Mouse (Mus musculus): ENCODE measurements around the gene Msh4. TPM values are rescaled to one million over a fixed set of nuclear protein-coding genes. Genes with fewer than 3 reads are reported as not detected.

Msh4 gene
- total and polyA plus RNA-seq, 3 experiments: 0.15 to 0.50 TPM; not detected in 1

GRCm38 (mm10) chr3:153867149-153868136 is 38.5 kb downstream of the Msh4 start:
- no peak overlapping the region for H3K9ac ChIP-seq (ENCODE audit: control insufficient read depth, low read depth, low read length, poor library complexity, severe bottlenecking)
- DNase-seq (ENCODE audit: low read depth, low spot score): peak; percentile 34
- no peak overlapping the region for H3K27ac ChIP-seq (ENCODE audit: control insufficient read depth, low read depth, low read length)
- H3K9me3 ChIP-seq (replicated peaks; ENCODE audit: insufficient read depth, low read length): no peaks in the 10 kb centered on the region
- no peaks in the 10 kb centered on the region for H3K79me2 ChIP-seq (ENCODE audit: control insufficient read depth, insufficient read depth, low read length, poor library complexity)
- no peaks in the 10 kb centered on the region; a peak in 1 of 4 replicates for H3K36me3 ChIP-seq (ENCODE audit: control insufficient read depth in 1 of 2, insufficient read depth in 2 of 2, low read length in 2 of 2)
- no peaks in the 10 kb centered on the region for H3K27me3 ChIP-seq (ENCODE audit: control insufficient read depth in 1 of 2, insufficient read depth in 2 of 2, low read length in 2 of 2)
- TF ChIP-seq POLR2AphosphoS5 (IDR thresholded peaks at IDR 0.05; ENCODE audit: borderline replicate concordance, low read depth, low read length) (no peak), ZC3H11A (IDR thresholded peaks at IDR 0.05; ENCODE audit: low read depth, low read length) (peak; percentile 61), SMC3 (IDR thresholded peaks at IDR 0.05; ENCODE audit: low read depth, low read length) (peak; percentile 59), CTCF (IDR thresholded peaks at IDR 0.05 in 2 of 3, conservative IDR thresholded peaks at IDR 0.05 in 1 of 3; ENCODE audit: control insufficient read depth in 1 of 3, insufficient read depth in 1 of 3, low read depth in 2 of 3, low read length in 3 of 3, poor library complexity in 1 of 3, severe bottlenecking in 1 of 3) (peak; percentile 18 to 55 (median 42); a peak in 5 of 6 replicates), HCFC1 (IDR thresholded peaks at IDR 0.05; ENCODE audit: low read depth, low read length) (no peak), RAD21 (IDR thresholded peaks at IDR 0.05; ENCODE audit: low read depth, low read length) (peak; percentile 60)
- peaks cover 0 to 2% of the 10 kb centered on the region in 2 experiments; a peak in 1 of 4 replicates for H3K4me1 ChIP-seq (ENCODE audit: control insufficient read depth in 1 of 2, insufficient read depth in 2 of 2, low read length in 2 of 2)
- no peak overlapping the region for H3K4me3 ChIP-seq (ENCODE audit: control insufficient read depth in 1 of 2, insufficient read depth in 1 of 2, low read depth in 2 of 2, low read length in 2 of 2)

- H3K79me2 ChIP-seq (ENCODE audit: control insufficient read depth, insufficient read depth, low read length, poor library complexity): no peaks in the 10 kb centered on the region
- peaks cover 0 to 2% of the 10 kb centered on the region in 2 experiments; a peak in 1 of 4 replicates for H3K4me1 ChIP-seq (ENCODE audit: control insufficient read depth in 1 of 2, insufficient read depth in 2 of 2, low read length in 2 of 2)
- H3K9me3 ChIP-seq (replicated peaks; ENCODE audit: insufficient read depth, low read length): no peaks in the 10 kb centered on the region
- H3K9ac ChIP-seq (ENCODE audit: control insufficient read depth, low read depth, low read length, poor library complexity, severe bottlenecking): no peak overlapping the region
- H3K4me3 ChIP-seq (ENCODE audit: control insufficient read depth in 1 of 2, insufficient read depth in 1 of 2, low read depth in 2 of 2, low read length in 2 of 2): no peak overlapping the region
- H3K27me3 ChIP-seq (ENCODE audit: control insufficient read depth in 1 of 2, insufficient read depth in 2 of 2, low read length in 2 of 2): no peaks in the 10 kb centered on the region
- no peak overlapping the region for H3K27ac ChIP-seq (ENCODE audit: control insufficient read depth, low read depth, low read length)
- DNase-seq (ENCODE audit: low read depth, low spot score): peak; percentile 21
- no peaks in the 10 kb centered on the region; a peak in 1 of 4 replicates for H3K36me3 ChIP-seq (ENCODE audit: control insufficient read depth in 1 of 2, insufficient read depth in 2 of 2, low read length in 2 of 2)
- TF ChIP-seq ZNF384 (IDR thresholded peaks at IDR 0.05; ENCODE audit: low read depth, low read length) (no peak), SMC3 (IDR thresholded peaks at IDR 0.05; ENCODE audit: low read depth, low read length) (peak; percentile 21; the same call in 1 of the 2 replicates), CTCF (IDR thresholded peaks at IDR 0.05 in 2 of 3, conservative IDR thresholded peaks at IDR 0.05 in 1 of 3; ENCODE audit: control insufficient read depth in 1 of 3, insufficient read depth in 1 of 3, low read depth in 2 of 3, low read length in 3 of 3, poor library complexity in 1 of 3, severe bottlenecking in 1 of 3) (peak in 2 of 3 experiments; percentile 14 to 35; a peak in 3 of 6 replicates)
Observed at GRCm38 (mm10) chr3:153864636-153865429, 41.1 kb downstream of the Msh4 start.

- no peaks in the 10 kb centered on the region for H3K9me3 ChIP-seq (replicated peaks; ENCODE audit: insufficient read depth, low read length)
- DNase-seq (ENCODE audit: low read depth, low spot score): no peak
- no peaks in the 10 kb centered on the region for H3K27me3 ChIP-seq (ENCODE audit: control insufficient read depth in 1 of 2, insufficient read depth in 2 of 2, low read length in 2 of 2)
- no peak overlapping the region for H3K27ac ChIP-seq (ENCODE audit: control insufficient read depth, low read depth, low read length)
- TF ChIP-seq KAT2A (conservative IDR thresholded peaks at IDR 0.05; ENCODE audit: low read depth, low read length) (no peak), MEF2A (IDR thresholded peaks at IDR 0.05; ENCODE audit: extremely low read depth, insufficient replicate concordance, low read depth, low read length, poor library complexity, severe bottlenecking) (no peak), EP300 (IDR thresholded peaks at IDR 0.05; ENCODE audit: low read depth in 1 of 2, low read length in 2 of 2) (no peak), MAZ (IDR thresholded peaks at IDR 0.05; ENCODE audit: low read depth, low read length) (no peak), GATA1 (IDR thresholded peaks at IDR 0.05; ENCODE audit: low read depth, low read length) (no peak), MYB (IDR thresholded peaks at IDR 0.05; ENCODE audit: low read depth, low read length) (no peak), MAFK (IDR thresholded peaks at IDR 0.05; ENCODE audit: borderline replicate concordance, low read depth, low read length) (no peak), MAX (IDR thresholded peaks at IDR 0.05; ENCODE audit: low read length) (no peak), SMC3 (IDR thresholded peaks at IDR 0.05; ENCODE audit: low read depth, low read length) (no peak), NRF1 (IDR thresholded peaks at IDR 0.05; ENCODE audit: insufficient read depth, low read depth, low read length, poor library complexity, severe bottlenecking) (no peak), USF1 (IDR thresholded peaks at IDR 0.05; ENCODE audit: low read depth, low read length) (no peak), ETS1 (IDR thresholded peaks at IDR 0.05; ENCODE audit: low read depth, low read length) (no peak), ZC3H11A (IDR thresholded peaks at IDR 0.05; ENCODE audit: low read depth, low read length) (no peak), ZMIZ1 (IDR thresholded peaks at IDR 0.05; ENCODE audit: low read depth, low read length) (no peak), SIN3A (IDR thresholded peaks at IDR 0.05; ENCODE audit: low read length) (no peak)
- H3K36me3 ChIP-seq (ENCODE audit: control insufficient read depth in 1 of 2, insufficient read depth in 2 of 2, low read length in 2 of 2): no peaks in the 10 kb centered on the region; a peak in 1 of 4 replicates
- H3K79me2 ChIP-seq (ENCODE audit: control insufficient read depth, insufficient read depth, low read length, poor library complexity): no peaks in the 10 kb centered on the region
- H3K9ac ChIP-seq (ENCODE audit: control insufficient read depth, low read depth, low read length, poor library complexity, severe bottlenecking): no peak overlapping the region
- no peak overlapping the region for H3K4me3 ChIP-seq (ENCODE audit: control insufficient read depth in 1 of 2, insufficient read depth in 1 of 2, low read depth in 2 of 2, low read length in 2 of 2)
- peaks cover 0 to 2% of the 10 kb centered on the region in 2 experiments; a peak in 1 of 4 replicates for H3K4me1 ChIP-seq (ENCODE audit: control insufficient read depth in 1 of 2, insufficient read depth in 2 of 2, low read length in 2 of 2)
Observed at GRCm38 (mm10) chr3:153863816-153864215, 42.1 kb downstream of the Msh4 start.
